Mouse (Mus musculus) testis, adult 2 months (tissue): ENCODE measurements around the gene Rpn2. TPM values are rescaled to one million over a fixed set of nuclear protein-coding genes. Genes with fewer than 3 reads are reported as not detected.

Experiments used
- H3K27ac ChIP-seq: fragments of 200-500 bp; 2 replicates; pipeline ENCODE4 v1.5.1; 2012; ENCODE audit warnings: low read depth, low read length; ENCODE audit not compliant: control insufficient read depth, insufficient read depth
- H3K27me3 ChIP-seq: fragments of 200-500 bp; 2 replicates; pipeline ENCODE4 v1.6.1; 2012; ENCODE audit warnings: mild to moderate bottlenecking, low read length, moderate library complexity; ENCODE audit not compliant: control insufficient read depth, insufficient read depth
- H3K36me3 ChIP-seq: fragments of 200-500 bp; 2 replicates; pipeline ENCODE4 v1.6.1; 2012; ENCODE audit warnings: mild to moderate bottlenecking, low read length; ENCODE audit not compliant: control insufficient read depth, insufficient read depth
- H3K4me1 ChIP-seq: fragments of 200-500 bp; 2 replicates; pipeline ENCODE4 v1.6.1; 2012; ENCODE audit warnings: low read length; ENCODE audit not compliant: control insufficient read depth, insufficient read depth
- H3K4me3 ChIP-seq: fragments of 200-500 bp; 2 replicates; pipeline ENCODE4 v1.5.1; 2012; ENCODE audit warnings: low read depth, mild to moderate bottlenecking, low read length, moderate library complexity, mixed read lengths; ENCODE audit not compliant: control insufficient read depth
- CTCF ChIP-seq: fragments of 200-500 bp; IDR thresholded peaks from 2 replicates; pipeline ENCODE4 v1.5.1; 2012; ENCODE audit warnings: low read depth, mild to moderate bottlenecking, inconsistent platforms, low read length, moderate library complexity; ENCODE audit not compliant: control insufficient read depth, insufficient read depth, insufficient replicate concordance
- POLR2A ChIP-seq: fragments of 200-500 bp; IDR thresholded peaks from 2 replicates; pipeline ENCODE4 v1.6.1; 2012; ENCODE audit warnings: low read depth, mild to moderate bottlenecking, inconsistent platforms, low read length, moderate library complexity; ENCODE audit not compliant: control insufficient read depth
- polyA plus RNA-seq: library from polyadenylated mRNA; depleted of rRNA; stranded (reverse); fragments of >200 nt; gene quantifications from 2 replicates; pipeline ENCODE4 v1.2.3, GENCODE M21; 2012

The Rpn2 gene
- polyA plus RNA-seq, 1 experiment: 406 TPM

GRCm38 (mm10) chr2:157292093-157292492, 13.3 kb downstream of the Rpn2 start:
- no peak overlapping the region for H3K4me3 ChIP-seq
- H3K27me3 ChIP-seq: no peaks in the 10 kb centered on the region
- H3K27ac ChIP-seq: no peak overlapping the region
- H3K36me3 ChIP-seq: peaks cover 8% of the 10 kb centered on the region
- H3K4me1 ChIP-seq: no peaks in the 10 kb centered on the region
- TF ChIP-seq POLR2A (no peak), CTCF (peak; percentile 58; the same call in 1 of the 2 replicates)

- Histone ChIP-seq H3K4me1 (no peaks in the 10 kb centered on the region), H3K27ac (no peak overlapping the region), H3K27me3 (no peaks in the 10 kb centered on the region), H3K4me3 (no peak overlapping the region), H3K36me3 (peaks cover 4% of the 10 kb centered on the region)
- TF ChIP-seq CTCF: no peak
- no peak for TF ChIP-seq POLR2A
These were observed 17.4 kb downstream of the Rpn2 start for GRCm38 (mm10) chr2:157296105-157296689.

GRCm38 (mm10) chr2:157300051-157300450, 21.2 kb downstream of the Rpn2 start:
- TF ChIP-seq CTCF (no peak), POLR2A (no peak)
- Histone ChIP-seq H3K4me1 (no peaks in the 10 kb centered on the region), H3K27ac (no peak overlapping the region), H3K4me3 (no peak overlapping the region), H3K36me3 (peaks cover 2% of the 10 kb centered on the region), H3K27me3 (no peaks in the 10 kb centered on the region)

GRCm38 (mm10) chr2:157303096-157303495, 24.3 kb downstream of the Rpn2 start:
- Histone ChIP-seq H3K4me1 (no peaks in the 10 kb centered on the region), H3K27ac (no peak overlapping the region), H3K27me3 (no peaks in the 10 kb centered on the region), H3K4me3 (no peak overlapping the region), H3K36me3 (no peaks in the 10 kb centered on the region; the same call in none of the 2 replicates)
- TF ChIP-seq POLR2A (no peak), CTCF (no peak)

- Histone ChIP-seq H3K36me3 (no peaks in the 10 kb centered on the region; the same call in 1 of the 2 replicates), H3K27ac (no peak overlapping the region), H3K4me3 (no peak overlapping the region), H3K27me3 (no peaks in the 10 kb centered on the region), H3K4me1 (no peaks in the 10 kb centered on the region)
- no peak for TF ChIP-seq CTCF
- no peak for TF ChIP-seq POLR2A
These were observed 27.5 kb downstream of the Rpn2 start for GRCm38 (mm10) chr2:157306091-157307032.

GRCm38 (mm10) chr2:157307715-157308265, 29.0 kb downstream of the Rpn2 start:
- Histone ChIP-seq H3K36me3 (peaks cover 3% of the 10 kb centered on the region), H3K27me3 (no peaks in the 10 kb centered on the region), H3K4me1 (no peaks in the 10 kb centered on the region), H3K4me3 (no peak overlapping the region), H3K27ac (no peak overlapping the region)
- TF ChIP-seq POLR2A (no peak), CTCF (no peak)

- Histone ChIP-seq H3K4me1 (no peaks in the 10 kb centered on the region), H3K27me3 (no peaks in the 10 kb centered on the region), H3K27ac (no peak overlapping the region), H3K36me3 (peaks cover 3% of the 10 kb centered on the region), H3K4me3 (no peak overlapping the region)
- no peak for TF ChIP-seq POLR2A
- no peak for TF ChIP-seq CTCF
These were observed 29.6 kb downstream of the Rpn2 start for GRCm38 (mm10) chr2:157308273-157308917.

GRCm38 (mm10) chr2:157309611-157310010, 30.8 kb downstream of the Rpn2 start:
- Histone ChIP-seq H3K27me3 (no peaks in the 10 kb centered on the region), H3K36me3 (peaks cover 3% of the 10 kb centered on the region), H3K4me3 (no peak overlapping the region), H3K4me1 (no peaks in the 10 kb centered on the region), H3K27ac (no peak overlapping the region)
- no peak for TF ChIP-seq POLR2A
- TF ChIP-seq CTCF: no peak
